Mouse (Mus musculus): ENCODE measurements around the gene Crlf1. TPM values are rescaled to one million over a fixed set of nuclear protein-coding genes. Genes with fewer than 3 reads are reported as not detected.
A peak's percentile ranks its signal among the peaks of the same experiment; 100 is the strongest.

Crlf1 gene
- polyA plus RNA-seq, 1 experiment: 27.7 TPM

- no peak for TF ChIP-seq CTCF (IDR thresholded peaks at IDR 0.05; ENCODE audit: insufficient read depth, low read length)
- TF ChIP-seq POLR2A (IDR thresholded peaks at IDR 0.05; ENCODE audit: borderline replicate concordance, extremely low read depth, low read depth, low read length): peak; percentile 93; the same call in 1 of the 2 replicates
- under 1% methylated on average over 58 of the region's 58 CpGs for WGBS
- Histone ChIP-seq H3K4me3 (replicated peaks; ENCODE audit: extremely low read depth, low read depth, low read length) (peak within 1 kb of the TSS; percentile 91), H3K4me1 (ENCODE audit: control insufficient read depth, insufficient read depth, low read length) (peaks cover 21% of the 10 kb centered on the region; the same call in 1 of the 2 replicates)
- DNase-seq: peak; percentile 98
Measured at GRCm38 (mm10) chr8:70539077-70539813, 46.3 kb downstream of the Crlf1 start, which contains the start of gene Ell. Gene Ell (plus strand): TSS chr8:70539457.

- peak overlapping the region; percentile 91 for H3K4me3 ChIP-seq (replicated peaks; ENCODE audit: extremely low read depth, low read depth, low read length)
- H3K4me1 ChIP-seq (ENCODE audit: control insufficient read depth, insufficient read depth, low read length): peaks cover 25% of the 10 kb centered on the region; the same call in 1 of the 2 replicates
- WGBS: 4% methylated on average over 4 of the region's 4 CpGs
- TF ChIP-seq POLR2A (IDR thresholded peaks at IDR 0.05; ENCODE audit: borderline replicate concordance, extremely low read depth, low read depth, low read length): no peak
- no peak for TF ChIP-seq CTCF (IDR thresholded peaks at IDR 0.05; ENCODE audit: insufficient read depth, low read length)
- no peak for DNase-seq
Measured at GRCm38 (mm10) chr8:70540013-70540506, 47.1 kb downstream of the Crlf1 start.

- no peak for TF ChIP-seq CTCF (IDR thresholded peaks at IDR 0.05; ENCODE audit: insufficient read depth, low read length)
- no peak for TF ChIP-seq POLR2A (IDR thresholded peaks at IDR 0.05; ENCODE audit: borderline replicate concordance, extremely low read depth, low read depth, low read length)
- 12% methylated on average over 7 of the region's 7 CpGs for WGBS
- Histone ChIP-seq H3K4me1 (ENCODE audit: control insufficient read depth, insufficient read depth, low read length) (peaks cover 26% of the 10 kb centered on the region; the same call in 1 of the 2 replicates), H3K4me3 (replicated peaks; ENCODE audit: extremely low read depth, low read depth, low read length) (peak overlapping the region; percentile 91)
- DNase-seq: no peak
Measured at GRCm38 (mm10) chr8:70540507-70541071, 47.6 kb downstream of the Crlf1 start.

GRCm38 (mm10) chr8:70541081-70541480 lies 48.1 kb downstream of the Crlf1 start:
- WGBS: 44% methylated on average over 5 of the region's 5 CpGs
- no peak for DNase-seq
- Histone ChIP-seq H3K4me3 (replicated peaks; ENCODE audit: extremely low read depth, low read depth, low read length) (peak overlapping the region; percentile 3), H3K4me1 (ENCODE audit: control insufficient read depth, insufficient read depth, low read length) (peaks cover 26% of the 10 kb centered on the region; the same call in 1 of the 2 replicates)
- TF ChIP-seq CTCF (IDR thresholded peaks at IDR 0.05; ENCODE audit: insufficient read depth, low read length) (no peak), POLR2A (IDR thresholded peaks at IDR 0.05; ENCODE audit: borderline replicate concordance, extremely low read depth, low read depth, low read length) (no peak)

- WGBS: 13% methylated on average over 6 of the region's 6 CpGs
Measured at GRCm38 (mm10) chr8:70544200-70544687, 51.3 kb downstream of the Crlf1 start.

GRCm38 (mm10) chr8:70546412-70546811 lies 53.5 kb downstream of the Crlf1 start:
- H3K4me1 ChIP-seq (ENCODE audit: control insufficient read depth, insufficient read depth, low read length): peaks cover 24% of the 10 kb centered on the region
- DNase-seq: no peak
- WGBS: 74% methylated on average over 4 of the region's 4 CpGs

More at GRCm38 (mm10) chr8:70544200-70544687, 51.3 kb downstream of the Crlf1 start:
- DNase-seq: no peak
- peaks cover 29% of the 10 kb centered on the region for H3K4me1 ChIP-seq (ENCODE audit: control insufficient read depth, insufficient read depth, low read length)
- no peak overlapping the region for H3K4me3 ChIP-seq (replicated peaks; ENCODE audit: extremely low read depth, low read depth, low read length)
- TF ChIP-seq CTCF (IDR thresholded peaks at IDR 0.05; ENCODE audit: insufficient read depth, low read length): peak; percentile 46
- TF ChIP-seq POLR2A (IDR thresholded peaks at IDR 0.05; ENCODE audit: borderline replicate concordance, extremely low read depth, low read depth, low read length): no peak

GRCm38 (mm10) chr8:70547762-70548161 lies 54.8 kb downstream of the Crlf1 start:
- no peak overlapping the region for H3K4me3 ChIP-seq (replicated peaks; ENCODE audit: extremely low read depth, low read depth, low read length)
- WGBS: 79% methylated on average over 6 of the region's 6 CpGs
- no peak for DNase-seq
- H3K4me1 ChIP-seq (ENCODE audit: control insufficient read depth, insufficient read depth, low read length): peaks cover 35% of the 10 kb centered on the region
- TF ChIP-seq CTCF (IDR thresholded peaks at IDR 0.05; ENCODE audit: insufficient read depth, low read length) (no peak), POLR2A (IDR thresholded peaks at IDR 0.05; ENCODE audit: borderline replicate concordance, extremely low read depth, low read depth, low read length) (no peak)

More at GRCm38 (mm10) chr8:70546412-70546811, 53.5 kb downstream of the Crlf1 start:
- H3K4me3 ChIP-seq (replicated peaks; ENCODE audit: extremely low read depth, low read depth, low read length): no peak overlapping the region
- TF ChIP-seq POLR2A (IDR thresholded peaks at IDR 0.05; ENCODE audit: borderline replicate concordance, extremely low read depth, low read depth, low read length) (no peak), CTCF (IDR thresholded peaks at IDR 0.05; ENCODE audit: insufficient read depth, low read length) (no peak)

- TF ChIP-seq POLR2A (IDR thresholded peaks at IDR 0.05; ENCODE audit: borderline replicate concordance, extremely low read depth, low read depth, low read length) (no peak), CTCF (IDR thresholded peaks at IDR 0.05; ENCODE audit: insufficient read depth, low read length) (no peak)
- 86% methylated on average over 10 of the region's 10 CpGs for whole genome bisulfite sequencing
- H3K4me1 ChIP-seq (ENCODE audit: control insufficient read depth, insufficient read depth, low read length): peaks cover 40% of the 10 kb centered on the region
- H3K4me3 ChIP-seq (replicated peaks; ENCODE audit: extremely low read depth, low read depth, low read length): no peak overlapping the region
- DNase-seq: no peak
Measured at GRCm38 (mm10) chr8:70549412-70550184, 56.6 kb downstream of the Crlf1 start.

All from lung, adult 2 months (tissue).